Comparison of ENCODE assay signal across 30 mouse cellular contexts in genomic region chr3:92307406-92307805, GRCm38 (mm10). TPM values are rescaled to one million over a fixed set of nuclear protein-coding genes. Genes with fewer than 3 reads are reported as not detected.
DNase-seq lines count a peak whose midpoint lies in the region; ATAC-seq and TF ChIP-seq lines count a peak whose summit lies in the region.
"Had no signal": no experiment of that assay in that cellular context is flagged by ENCODE, and none has a peak within 500 bp of the region (broad histone marks: within the 10 kb centered on the region; RNA-seq: fewer than 3 reads in every experiment).

No protein-coding gene starts in this region.

- DNase-seq in 3T3-L1 (ENCODE audit: low read depth, low spot score) (peak; percentile 55), Patski (ENCODE audit: low read depth, low spot score) (no peak)
- peak; percentile 54 for DNase-seq in Muller cell, postnatal 12 days (ENCODE audit: inconsistent ontology term)
- peak; percentile 10 for DNase-seq in mesoderm, embryonic 11.5 days (ENCODE audit: low read depth, low spot score)
- no peak for DNase-seq in right cerebral cortex, postnatal 25 days
- no peak for DNase-seq in layer of hippocampus, postnatal 14 days (ENCODE audit: low spot score in 2 of 2)
- DNase-seq in embryo, embryonic 10 days (ENCODE audit: low spot score): no peak
- no peak for DNase-seq in layer of hippocampus, adult 9-11 months
- DNase-seq: adrenal gland, adult 2 months; adrenal gland, adult 8-10 months; adrenal gland, postnatal 10 days; adrenal gland, postnatal 14 days; adrenal gland, postnatal 25 days; adrenal gland, postnatal 36 days; B cell, adult 2 months; cerebellum, adult 11 months; cerebellum, adult 11-12 months; cerebellum, adult 18-20 months; cerebellum, adult 2 months; cerebellum, adult 8-10 months had no signal

- POLR2A ChIA-PET in Patski (lab: Charles Lee): no interaction called here

- no peaks in the 10 kb centered on the region for H3K27me3 ChIP-seq in Patski
- H3K27me3 ChIP-seq: CH12.LX had no signal

- TF ChIP-seq CTCF in Patski (IDR thresholded peaks at IDR 0.05): no peak

- in situ Hi-C loops in Patski (cut with MboI; ENCODE audit: low pct_unique_long_range_greater_than_20kb): no loop called here

- peak; percentile 39 for ATAC-seq in Patski
- ATAC-seq: activated CD4-positive, CD25-positive, alpha-beta regulatory T cell, adult 4 months; CD4-positive, CD25-positive, alpha-beta regulatory T cell, adult 4 months had no signal

- CTCF ChIA-PET in Patski (lab: Charles Lee): no interaction called here

RNA-seq across cellular contexts. Expression of gene Sprr2b, which starts 9.0 kb away (rescaled TPM):
- polyA plus RNA-seq in Patski (2021): not detected
- total RNA-seq in layer of hippocampus, postnatal 14 days (2021): not detected
- total RNA-seq: adrenal gland, adult 18-20 months; adrenal gland, adult 2 months; adrenal gland, adult 8-10 months; adrenal gland, postnatal 10 days; adrenal gland, postnatal 14 days; adrenal gland, postnatal 25 days; adrenal gland, postnatal 36 days; adrenal gland, postnatal 4 days; CH12.LX; ES-E14; G1E; MEL had no signal
- polyA plus RNA-seq: activated CD4-positive, CD25-positive, alpha-beta regulatory T cell, adult 4 months; adrenal gland, adult 2 months; CD4-positive, CD25-positive, alpha-beta regulatory T cell, adult 4 months; cerebellum, adult 2 months; G1E had no signal

RNA-seq across cellular contexts. Expression of gene Sprr2a3, which starts 22.2 kb away (rescaled TPM):
- polyA plus RNA-seq in Patski (2021): not detected
- total RNA-seq in layer of hippocampus, postnatal 14 days (2021): not detected
- total RNA-seq: adrenal gland, adult 18-20 months; adrenal gland, adult 2 months; adrenal gland, adult 8-10 months; adrenal gland, postnatal 10 days; adrenal gland, postnatal 14 days; adrenal gland, postnatal 25 days; adrenal gland, postnatal 36 days; adrenal gland, postnatal 4 days; CH12.LX; ES-E14; MEL had no signal
- polyA plus RNA-seq: activated CD4-positive, CD25-positive, alpha-beta regulatory T cell, adult 4 months; adrenal gland, adult 2 months; CD4-positive, CD25-positive, alpha-beta regulatory T cell, adult 4 months; cerebellum, adult 2 months; G1E had no signal

RNA-seq across cellular contexts. Expression of gene Sprr2d, which starts 31.5 kb away (rescaled TPM):
- not detected for polyA plus RNA-seq in Patski (2021)
- total RNA-seq in layer of hippocampus, postnatal 14 days (2021): not detected
- total RNA-seq: adrenal gland, adult 18-20 months; adrenal gland, adult 2 months; adrenal gland, adult 8-10 months; adrenal gland, postnatal 10 days; adrenal gland, postnatal 14 days; adrenal gland, postnatal 25 days; adrenal gland, postnatal 36 days; adrenal gland, postnatal 4 days; CH12.LX; ES-E14; G1E; MEL had no signal
- polyA plus RNA-seq: activated CD4-positive, CD25-positive, alpha-beta regulatory T cell, adult 4 months; adrenal gland, adult 2 months; brain, embryonic 14.5 days; C2C12; CD4-positive, CD25-positive, alpha-beta regulatory T cell, adult 4 months; cerebellum, adult 2 months; G1E had no signal

RNA-seq across cellular contexts. Expression of gene Sprr2e, which starts 44.5 kb away (rescaled TPM):
- polyA plus RNA-seq in Patski (2021): not detected
- not detected for total RNA-seq in layer of hippocampus, postnatal 14 days (2021)
- total RNA-seq: adrenal gland, adult 18-20 months; adrenal gland, adult 2 months; adrenal gland, adult 8-10 months; adrenal gland, postnatal 10 days; adrenal gland, postnatal 14 days; adrenal gland, postnatal 25 days; adrenal gland, postnatal 36 days; adrenal gland, postnatal 4 days; CH12.LX; ES-E14; G1E; MEL had no signal
- polyA plus RNA-seq: activated CD4-positive, CD25-positive, alpha-beta regulatory T cell, adult 4 months; adrenal gland, adult 2 months; brain, embryonic 14.5 days; CD4-positive, CD25-positive, alpha-beta regulatory T cell, adult 4 months; cerebellum, adult 2 months; G1E had no signal

RNA-seq across cellular contexts. Expression of gene Sprr2f, which starts 57.6 kb away (rescaled TPM):
- polyA plus RNA-seq in Patski (2021): not detected
- not detected for total RNA-seq in layer of hippocampus, postnatal 14 days (2021)
- total RNA-seq: adrenal gland, adult 18-20 months; adrenal gland, adult 2 months; adrenal gland, adult 8-10 months; adrenal gland, postnatal 10 days; adrenal gland, postnatal 14 days; adrenal gland, postnatal 25 days; adrenal gland, postnatal 36 days; adrenal gland, postnatal 4 days; CH12.LX; ES-E14; G1E; MEL had no signal
- polyA plus RNA-seq: activated CD4-positive, CD25-positive, alpha-beta regulatory T cell, adult 4 months; adrenal gland, adult 2 months; brain, embryonic 14.5 days; C2C12; CD4-positive, CD25-positive, alpha-beta regulatory T cell, adult 4 months; cerebellum, adult 2 months; G1E had no signal

Comparison
In these comparisons a context has a peak if more than half of its experiments do, and no peak if none do; other contexts are left out.
1. DNase-seq: peak in 3T3-L1 (single experiment), Muller cell, postnatal 12 days (single experiment) and mesoderm, embryonic 11.5 days (single experiment); none in Patski (single experiment), right cerebral cortex, postnatal 25 days (single experiment), layer of hippocampus, postnatal 14 days (0 of 2), embryo, embryonic 10 days (single experiment) and layer of hippocampus, adult 9-11 months (single experiment).